Mouse (Mus musculus): ENCODE data around the gene Lrig1.

GRCm38 (mm10) chr6:94643989-94644388 is 56.0 kb downstream of the Lrig1 start:
- TF ChIP-seq CTCF (IDR thresholded peaks at IDR 0.05; ENCODE audit: control insufficient read depth, insufficient read depth, insufficient read length) (no peak), MAX (IDR thresholded peaks at IDR 0.05) (no peak), CEBPB (IDR thresholded peaks at IDR 0.05; ENCODE audit: low read depth) (no peak), USF1 (IDR thresholded peaks at IDR 0.05; ENCODE audit: low read depth) (no peak), MYOD1 (IDR thresholded peaks at IDR 0.05; ENCODE audit: control insufficient read depth, insufficient read length, low read depth) (no peak), MYOG (IDR thresholded peaks at IDR 0.05; ENCODE audit: control insufficient read depth, extremely low read depth, insufficient read length) (no peak)
